Mouse (Mus musculus) forelimb bud, embryonic 11.5 days (tissue): ENCODE results near the gene Fam229a.
"Not testable (repeated sequence)": the region's sequence is repeated elsewhere in the genome, so short reads cannot be mapped to it uniquely, and the experiment has no call there.

Experiments used
- DNase-seq: peaks from one replicate; pipeline ENCODE4 v3.0.0-alpha.2; 2012; ENCODE audit warnings: low read depth, low spot score

Fam229a gene

DNA sequence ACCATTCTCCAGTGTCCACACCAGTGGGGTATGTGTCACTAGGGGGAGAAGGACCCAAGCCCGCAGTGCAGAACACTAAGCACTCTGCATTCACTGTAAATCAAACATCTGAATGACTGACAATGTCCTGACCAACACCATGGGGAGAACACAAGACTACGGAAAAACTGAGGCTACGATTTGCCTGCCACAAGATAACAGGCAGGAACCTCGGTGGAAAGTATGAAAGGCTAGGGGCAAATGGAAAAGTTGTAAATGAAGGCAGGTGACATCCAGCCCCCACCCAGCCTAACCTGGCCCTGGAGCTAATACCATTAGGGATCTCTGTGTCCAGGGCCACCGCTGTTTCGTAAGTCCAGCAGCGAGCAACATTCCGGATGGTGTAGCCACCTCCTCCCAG lies 27.5 kb downstream of the Fam229a start:
- DNase-seq, result no peak

DNA sequence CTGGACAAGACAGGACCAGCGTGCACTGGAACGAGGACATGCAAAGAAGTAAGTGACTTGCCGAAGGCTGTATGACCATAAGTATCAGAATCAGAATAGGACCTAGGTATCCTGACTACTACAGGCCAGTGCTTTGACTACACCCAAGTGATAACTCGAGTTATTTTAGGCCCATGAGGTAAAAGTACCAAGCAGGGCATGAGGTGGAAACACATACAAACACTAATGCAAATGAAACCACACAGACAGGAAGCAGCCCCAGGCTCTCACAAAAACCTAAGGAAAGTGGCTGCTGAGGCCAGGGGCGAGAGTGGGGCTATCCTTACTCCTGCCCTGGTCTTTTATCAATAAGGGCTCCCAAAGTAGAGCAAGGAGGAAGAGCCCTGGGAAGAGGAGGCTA lies 34.3 kb downstream of the Fam229a start:
- DNase-seq, result no peak

DNA sequence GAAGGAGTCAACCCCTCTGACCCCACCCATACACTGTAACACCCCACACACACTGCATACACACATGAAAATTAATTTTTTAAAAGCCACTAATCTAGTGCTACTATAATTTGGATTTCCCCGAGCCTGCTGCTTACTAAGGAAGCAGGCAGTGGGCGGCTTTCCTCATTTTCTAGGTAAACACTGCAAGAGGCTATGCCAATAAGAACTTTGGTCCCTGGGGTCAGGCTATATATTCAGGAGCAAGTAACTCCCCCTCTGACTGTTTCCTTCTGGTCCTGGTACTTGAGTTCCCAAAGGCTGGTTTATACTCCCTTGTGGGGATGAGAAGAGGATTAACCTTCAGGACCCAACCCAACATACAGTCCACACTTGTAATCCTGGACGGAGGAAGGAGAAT lies 34.9 kb downstream of the Fam229a start:
- DNase-seq, result no peak

DNA sequence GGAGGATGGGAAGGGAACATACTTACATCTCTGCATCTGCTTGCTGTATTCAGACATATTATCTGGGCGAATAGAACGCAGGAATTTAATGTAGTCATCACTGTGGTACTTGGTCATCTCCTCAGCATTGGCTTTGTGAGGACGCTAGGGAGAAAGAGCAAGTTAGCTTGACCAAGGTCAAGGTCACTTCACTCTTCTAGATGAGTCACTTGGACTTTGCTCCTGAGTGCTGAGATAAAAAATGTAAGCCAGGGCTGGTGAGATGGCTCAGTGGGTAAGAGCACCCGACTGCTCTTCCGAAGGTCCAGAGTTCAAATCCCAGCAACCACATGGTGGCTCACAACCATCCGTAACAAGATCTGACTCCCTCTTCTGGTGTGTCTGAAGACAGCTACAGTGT lies 37.9 kb downstream of the Fam229a start:
- DNase-seq, result not testable (repeated sequence)

DNA sequence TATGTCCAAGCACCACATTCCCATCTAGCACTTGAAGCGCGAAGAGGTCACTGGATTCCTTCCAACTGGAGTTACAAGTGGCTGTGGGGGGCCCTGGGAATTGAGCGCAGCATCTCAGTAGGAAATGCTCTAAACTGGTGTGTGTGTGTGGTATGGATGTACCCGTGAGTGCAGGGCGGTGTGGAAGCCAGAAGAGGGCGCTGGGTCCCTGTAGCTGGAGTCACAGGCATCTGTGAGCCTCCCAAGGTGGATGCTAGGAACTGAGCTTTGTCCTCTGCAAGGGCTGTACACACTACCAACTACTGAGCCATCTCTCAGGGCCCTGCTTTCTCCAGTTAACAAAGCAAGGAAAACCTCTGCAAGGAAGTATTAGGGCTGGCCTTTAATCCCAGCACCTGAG lies 49.0 kb downstream of the Fam229a start:
- no peak for DNase-seq
